Comparison of ENCODE assay signal across 8 mouse cellular contexts in genomic region chr5:91517077-91517476, GRCm38 (mm10). TPM values are rescaled to one million over a fixed set of nuclear protein-coding genes. Genes with fewer than 3 reads are reported as not detected.
DNase-seq lines count a peak whose midpoint lies in the region; ATAC-seq and TF ChIP-seq lines count a peak whose summit lies in the region.

No protein-coding gene starts in this region.

- peak overlapping the region; percentile 67 for H3K4me3 ChIP-seq in layer of hippocampus, adult 2 months
- H3K4me3 ChIP-seq in forebrain, embryonic 12.5 days (replicated peaks), result peak overlapping the region; percentile 52
- peak overlapping the region; percentile 51 for H3K4me3 ChIP-seq in limb, embryonic 12.5 days (replicated peaks)
- H3K4me3 ChIP-seq in neural tube, embryonic 14.5 days (ENCODE audit: low read depth, low read length), result peak overlapping the region; percentile 51

- peaks cover 18% of the 10 kb centered on the region for H3K4me1 ChIP-seq in forebrain, embryonic 12.5 days
- peaks cover 22% of the 10 kb centered on the region for H3K4me1 ChIP-seq in limb, embryonic 12.5 days (replicated peaks)
- peaks cover 12% of the 10 kb centered on the region for H3K4me1 ChIP-seq in neural tube, embryonic 14.5 days (ENCODE audit: control insufficient read depth, insufficient read depth, low read length)

- H3K9ac ChIP-seq in forebrain, embryonic 12.5 days, result no peak overlapping the region
- H3K9ac ChIP-seq in limb, embryonic 12.5 days (replicated peaks), result no peak overlapping the region
- no peak overlapping the region for H3K9ac ChIP-seq in neural tube, embryonic 14.5 days (replicated peaks; ENCODE audit: low read depth, low read length)

- WGBS in forebrain, embryonic 12.5 days, result 19% methylated on average over 6 of the region's 6 CpGs
- WGBS in limb, embryonic 12.5 days, result 22% methylated on average over 6 of the region's 6 CpGs
- 18% methylated on average over 6 of the region's 6 CpGs for WGBS in neural tube, embryonic 14.5 days

- H3K4me2 ChIP-seq in forebrain, embryonic 12.5 days, result peak overlapping the region; percentile 97
- peak overlapping the region; percentile 93 for H3K4me2 ChIP-seq in limb, embryonic 12.5 days
- peak overlapping the region; percentile 95 for H3K4me2 ChIP-seq in neural tube, embryonic 14.5 days (ENCODE audit: low read depth, low read length)

- H3K36me3 ChIP-seq in forebrain, embryonic 12.5 days (replicated peaks), result no peaks in the 10 kb centered on the region
- no peaks in the 10 kb centered on the region for H3K36me3 ChIP-seq in limb, embryonic 12.5 days
- no peaks in the 10 kb centered on the region for H3K36me3 ChIP-seq in neural tube, embryonic 14.5 days (ENCODE audit: control insufficient read depth, insufficient read depth, low read length)

- no peak for ATAC-seq in forebrain, embryonic 12.5 days (ENCODE audit: low FRiP score)
- no peak for ATAC-seq in limb, embryonic 12.5 days (ENCODE audit: insufficient number of reproducible peaks, insufficient read depth, low FRiP score, low TSS enrichment, low read depth)
- ATAC-seq in neural tube, embryonic 14.5 days (ENCODE audit: low read depth), result no peak

- no peaks in the 10 kb centered on the region for H3K9me3 ChIP-seq in forebrain, embryonic 12.5 days
- no peaks in the 10 kb centered on the region for H3K9me3 ChIP-seq in limb, embryonic 12.5 days
- no peaks in the 10 kb centered on the region for H3K9me3 ChIP-seq in neural tube, embryonic 14.5 days (ENCODE audit: control insufficient read depth, low read length)

- peaks cover 18% of the 10 kb centered on the region for H3K27me3 ChIP-seq in forebrain, embryonic 12.5 days
- H3K27me3 ChIP-seq in limb, embryonic 12.5 days, result peaks cover 16% of the 10 kb centered on the region
- H3K27me3 ChIP-seq in neural tube, embryonic 14.5 days (ENCODE audit: control insufficient read depth, insufficient read depth, low read length), result no peaks in the 10 kb centered on the region

- TF ChIP-seq CTCF in layer of hippocampus, adult 2 months (conservative IDR thresholded peaks at IDR 0.05), result no peak

- no peak overlapping the region for H3K27ac ChIP-seq in layer of hippocampus, adult 2 months
- no peak overlapping the region for H3K27ac ChIP-seq in forebrain, embryonic 12.5 days
- no peak overlapping the region for H3K27ac ChIP-seq in limb, embryonic 12.5 days
- H3K27ac ChIP-seq in neural tube, embryonic 14.5 days (ENCODE audit: low read depth, low read length), result no peak overlapping the region

- no peak for DNase-seq in layer of hippocampus, adult 2 months (ENCODE audit: low spot score in 2 of 2)
- DNase-seq in layer of hippocampus, postnatal 36 days, result no peak
- DNase-seq in c-Kit-positive CD71-positive TER-119-positive erythroid progenitor cells, embryonic 14.5 days (ENCODE audit: low spot score), result no peak
- no peak for DNase-seq in thymus, adult 18-20 months
- no peak for DNase-seq in adrenal gland, postnatal 25 days

RNA-seq across cellular contexts. Expression of gene Parm1, which starts 0.3 kb away (rescaled TPM):
- 10 to 100 TPM; 44.7 to 48.6 TPM for total RNA-seq in layer of hippocampus, adult 2 months (2021)
- 10 to 100 TPM; 46.3 to 46.8 TPM for total RNA-seq in layer of hippocampus, postnatal 36 days (2021)
- 5.8 and 6.3 TPM in 2 replicates for polyA plus RNA-seq in forebrain, embryonic 12.5 days (2016; fragmentation: Nextera tagmentation; extraction: Ambion mirVana)
- 12.1 and 13.5 TPM in 2 replicates for polyA plus RNA-seq in limb, embryonic 12.5 days (2016; fragmentation: Nextera tagmentation; extraction: Ambion mirVana)
- 6.4 and 6.9 TPM in 2 replicates for polyA plus RNA-seq in neural tube, embryonic 14.5 days (2014; fragmentation: Nextera tagmentation; extraction: Ambion mirVana)
- 121 TPM in 2 replicates for total RNA-seq in adrenal gland, postnatal 25 days (2021)
